Mouse (Mus musculus) liver (tissue): ENCODE measurements at regions not wholly inside any gene's neighbourhood (a gene's known extent, or its start where the extent isn't known, plus 50 kb on each side); places are given as distances from the start of the nearest gene placed in this dataset.

ENCODE experiments used
- DNase-seq: peaks from one replicate; pipeline ENCODE4 v3.0.0-alpha.2; 2020; ENCODE audit warnings: mixed read lengths

DNA sequence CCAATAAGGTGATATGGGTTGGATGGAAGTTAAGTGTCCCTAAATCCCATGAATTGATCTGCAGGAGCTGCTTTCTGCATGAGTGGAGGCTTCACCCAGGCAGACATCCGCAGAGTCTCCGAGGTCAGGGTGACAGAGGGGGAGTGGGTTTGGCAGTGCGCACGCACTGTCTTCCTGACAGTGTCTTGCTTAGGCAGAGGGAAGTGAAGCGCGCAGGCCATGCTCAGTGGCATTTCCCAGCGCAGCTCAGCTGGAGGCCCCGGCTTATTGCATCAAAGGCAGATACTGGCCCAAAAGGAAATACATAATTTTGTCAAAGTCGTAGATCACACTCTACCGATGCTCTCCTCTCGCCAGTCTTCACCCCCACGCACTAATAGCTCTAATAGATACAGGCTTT, 252.7 kb upstream of the Dnajc24 start:
- DNase-seq, result no peak

DNA sequence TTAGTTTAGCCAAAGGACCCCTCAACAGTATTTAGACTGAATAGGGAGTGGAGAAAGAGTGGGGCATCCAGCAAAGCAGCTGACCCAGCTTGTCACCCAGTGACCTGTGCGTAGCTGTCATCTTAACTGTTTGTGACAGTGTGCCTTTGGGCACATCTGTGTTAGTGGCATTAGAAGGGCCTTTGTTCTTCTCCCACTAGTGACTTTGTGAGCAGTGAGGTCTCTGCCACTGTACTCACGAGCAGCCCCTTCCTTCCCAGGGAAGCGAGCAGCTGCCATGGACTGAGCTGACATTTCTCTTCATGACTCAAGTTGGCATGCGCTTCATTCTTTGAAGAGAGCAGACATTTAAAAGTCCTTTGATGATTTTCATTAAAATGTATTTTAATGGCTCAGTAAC, 231.0 kb upstream of the Dnajc24 start:
- DNase-seq, result no peak

DNA sequence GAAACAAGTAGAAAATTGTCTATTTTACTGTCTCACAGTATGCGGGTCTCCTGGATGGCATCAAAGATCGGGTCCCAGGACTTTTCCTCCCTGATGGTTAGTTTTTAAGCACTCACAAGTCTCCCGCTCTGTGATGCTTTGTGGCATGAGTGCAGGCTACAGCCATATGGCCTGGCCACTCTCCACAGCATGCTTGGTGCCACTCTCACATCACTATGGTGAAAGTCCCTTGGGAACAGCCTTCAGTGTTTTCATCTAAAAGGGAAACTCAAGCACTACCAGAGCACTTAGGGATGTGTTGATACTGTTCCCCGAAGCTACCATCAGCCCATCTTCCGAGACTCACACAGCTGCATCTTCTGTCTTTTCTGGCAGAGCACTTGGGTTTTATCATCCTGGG, 227.8 kb upstream of the Dnajc24 start:
- DNase-seq, result no peak

DNA sequence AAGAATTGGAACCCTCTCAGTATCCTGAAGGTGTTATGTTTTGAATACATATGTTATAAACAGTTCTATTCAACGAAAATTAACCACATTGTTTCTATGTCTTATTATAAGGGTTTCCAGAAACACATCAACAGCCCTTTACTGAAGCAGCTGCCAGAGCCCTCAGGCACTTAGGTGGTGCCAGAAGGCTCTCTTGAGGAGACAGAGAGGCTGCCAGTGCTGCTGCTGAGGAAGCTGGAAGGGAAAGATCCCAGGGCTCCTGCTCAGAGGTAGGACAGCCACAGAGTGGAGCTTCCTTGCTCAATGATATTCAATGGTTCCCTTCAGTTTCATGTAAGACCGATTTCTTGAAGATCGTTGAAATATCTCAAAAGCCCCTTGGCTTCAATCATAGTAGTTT, 226.7 kb upstream of the Dnajc24 start:
- DNase-seq, result no peak

DNA sequence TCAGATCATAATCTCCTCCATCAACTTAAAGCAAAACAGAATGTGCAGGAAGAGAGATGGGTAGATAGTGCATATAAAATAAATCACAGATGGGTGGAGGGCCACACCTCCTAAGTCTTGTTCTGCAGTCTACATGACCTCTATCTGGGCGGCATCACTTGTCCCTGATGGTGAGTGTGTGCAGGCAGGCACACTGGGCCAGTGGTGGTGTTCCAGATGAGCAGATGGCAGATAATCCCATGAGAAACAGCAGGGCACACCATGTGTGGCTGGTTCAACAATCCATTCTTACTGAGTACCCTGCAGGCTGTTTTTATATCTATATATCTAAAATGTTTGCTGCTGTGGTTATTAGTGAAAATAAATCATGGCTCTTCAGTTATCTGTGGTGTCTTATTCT, 224.9 kb upstream of the Dnajc24 start:
- no peak for DNase-seq

DNA sequence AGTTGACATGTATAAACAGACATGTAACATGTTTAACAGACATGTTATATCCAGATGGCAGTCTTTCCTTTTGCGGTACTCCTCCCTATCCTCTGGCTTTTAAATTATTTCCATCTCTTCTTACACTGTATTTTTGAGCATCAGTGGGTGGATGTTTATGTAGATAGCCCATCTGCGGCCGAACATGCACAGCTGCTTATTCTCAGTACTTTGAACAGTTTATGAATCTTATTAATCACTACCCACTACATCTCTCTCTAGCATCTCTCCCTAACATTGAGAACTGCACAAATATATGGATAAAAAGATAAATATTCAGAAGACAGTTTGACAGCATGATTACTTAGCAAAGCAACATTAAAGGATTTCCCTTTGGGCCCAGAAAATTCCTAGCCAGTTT, 212.8 kb upstream of the Dnajc24 start:
- DNase-seq, result no peak

DNA sequence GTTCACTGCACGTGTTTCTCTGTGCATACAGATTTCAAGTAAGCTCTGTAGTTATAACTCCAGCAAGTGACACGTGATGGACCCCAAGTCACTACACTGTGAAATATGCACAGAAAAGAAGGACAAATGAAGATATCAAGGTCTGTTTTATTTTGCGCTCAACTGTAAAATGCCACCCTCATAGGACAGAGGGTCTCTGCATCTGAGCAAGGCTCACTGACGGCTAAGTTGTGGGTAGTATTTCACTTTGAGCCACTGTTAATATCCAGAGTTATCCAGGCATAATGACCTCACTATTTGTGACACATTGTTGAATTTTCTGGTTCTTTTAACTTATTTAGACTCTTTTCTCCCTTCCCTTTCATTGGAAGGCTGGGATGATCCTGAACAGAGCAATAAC, 210.4 kb upstream of the Dnajc24 start:
- no peak for DNase-seq

DNA sequence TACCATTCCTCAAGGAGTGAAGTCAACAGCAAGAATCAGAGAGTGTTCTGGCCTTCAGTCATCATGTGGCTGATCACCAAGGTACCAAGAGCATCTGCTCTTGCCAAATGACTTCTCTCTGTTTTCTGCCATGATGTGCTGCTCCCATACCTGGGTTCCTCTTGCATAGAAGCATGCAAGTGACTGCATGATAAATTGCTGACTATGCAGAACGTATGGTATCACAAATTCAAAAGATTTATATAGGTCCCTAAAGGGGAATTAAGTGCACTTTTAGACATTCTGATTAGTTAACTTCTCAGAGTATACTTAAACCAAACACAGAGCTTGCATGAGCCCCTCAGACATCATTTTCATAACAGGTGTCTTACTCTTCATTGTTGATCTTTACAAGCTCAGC, 207.4 kb upstream of the Dnajc24 start:
- no peak for DNase-seq

DNA sequence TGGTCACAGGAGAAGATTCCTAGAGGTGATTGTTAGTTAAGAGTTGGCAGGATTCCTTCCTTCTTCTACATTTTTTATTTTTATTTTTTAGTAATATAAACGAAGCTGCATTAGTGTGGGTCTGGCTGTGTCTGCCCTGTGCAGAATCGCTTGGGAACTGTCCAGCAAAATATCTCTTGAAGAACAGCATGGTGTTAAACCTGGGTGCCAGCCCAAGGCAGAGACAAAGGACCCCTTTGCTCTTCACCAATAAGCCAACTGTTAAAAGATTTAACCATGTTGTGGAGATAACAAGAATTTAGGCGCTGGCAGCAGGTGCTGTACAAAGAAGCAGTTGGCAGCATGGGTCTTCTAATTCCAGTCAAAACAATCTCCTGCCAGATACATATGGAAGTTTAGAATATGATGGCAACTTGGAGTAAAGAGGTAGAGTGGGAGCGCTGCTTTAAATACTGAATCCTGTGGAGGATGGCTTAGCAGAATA, 205.5 kb upstream of the Dnajc24 start:
- no peak for DNase-seq

DNA sequence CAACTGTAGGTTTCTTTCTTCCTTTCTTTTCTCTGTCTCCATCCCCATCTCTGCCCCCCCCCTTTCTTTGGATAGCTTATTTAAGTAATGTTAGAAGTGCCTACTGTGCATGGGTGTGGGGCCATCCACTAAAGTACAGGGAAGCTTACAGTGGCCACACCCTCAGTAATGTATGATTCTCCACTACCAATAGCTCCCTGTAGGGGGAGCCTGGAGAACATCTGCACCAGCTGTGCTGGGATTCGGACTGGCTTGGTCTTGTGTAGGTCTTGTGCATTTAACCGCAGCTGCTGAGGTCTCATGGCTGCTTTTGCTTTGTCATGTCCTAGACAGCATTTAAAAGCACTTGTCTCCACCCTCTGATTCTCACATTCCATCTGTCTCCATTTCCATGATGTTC, 196.8 kb upstream of the Dnajc24 start:
- DNase-seq, result no peak

DNA sequence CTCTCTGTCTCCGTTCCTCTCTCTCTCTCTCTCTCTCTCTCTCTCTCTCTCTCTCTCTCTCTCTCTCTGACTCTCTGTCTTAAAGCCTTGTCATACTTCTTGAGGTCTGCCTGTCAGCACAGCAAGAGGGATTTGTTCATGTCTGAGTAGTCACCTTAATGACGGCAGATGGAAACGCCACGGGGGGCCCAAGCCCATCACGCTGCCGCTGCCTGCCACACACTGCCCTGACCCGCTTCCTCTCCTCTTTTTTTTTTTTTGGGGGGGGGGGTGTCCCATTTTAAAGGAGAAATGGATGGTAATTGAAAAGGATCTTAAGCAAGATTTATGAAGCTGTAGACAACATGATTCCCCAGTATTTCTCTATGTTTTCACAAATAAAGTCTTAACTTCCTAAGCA, 191.8 kb upstream of the Dnajc24 start:
- no peak for DNase-seq

DNA sequence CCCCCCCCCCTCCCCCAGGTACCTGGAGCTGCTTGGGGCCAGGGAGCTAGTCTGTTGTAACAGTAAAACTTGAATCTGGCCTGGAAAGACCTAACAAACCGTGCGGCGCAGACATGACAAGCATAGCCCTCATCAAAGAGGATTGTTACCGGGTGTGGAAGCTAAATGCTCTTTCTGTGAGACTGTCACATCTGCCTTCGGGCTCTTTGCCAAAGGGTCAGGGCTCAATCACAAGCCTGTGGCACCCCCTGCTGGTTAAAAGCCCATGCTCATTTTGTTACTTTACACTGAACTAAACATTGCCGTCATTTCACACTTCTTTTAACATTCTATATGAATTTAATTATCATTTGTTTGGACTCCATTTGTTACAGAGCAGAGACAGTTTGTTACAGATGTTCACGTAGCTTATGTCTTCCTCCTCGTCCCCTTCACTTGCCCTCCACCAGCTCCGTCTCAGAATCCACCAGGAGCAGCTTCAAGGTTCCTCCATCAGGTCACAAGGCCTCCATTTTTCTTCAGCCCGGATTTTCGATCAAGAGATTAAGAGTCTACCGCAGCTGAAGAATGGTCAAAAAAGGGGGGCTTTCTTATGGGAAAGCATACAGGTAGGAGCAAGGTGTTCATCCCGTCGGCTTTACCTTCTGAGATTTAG, 191.1 kb upstream of the Dnajc24 start:
- DNase-seq, result peak; percentile 52

DNA sequence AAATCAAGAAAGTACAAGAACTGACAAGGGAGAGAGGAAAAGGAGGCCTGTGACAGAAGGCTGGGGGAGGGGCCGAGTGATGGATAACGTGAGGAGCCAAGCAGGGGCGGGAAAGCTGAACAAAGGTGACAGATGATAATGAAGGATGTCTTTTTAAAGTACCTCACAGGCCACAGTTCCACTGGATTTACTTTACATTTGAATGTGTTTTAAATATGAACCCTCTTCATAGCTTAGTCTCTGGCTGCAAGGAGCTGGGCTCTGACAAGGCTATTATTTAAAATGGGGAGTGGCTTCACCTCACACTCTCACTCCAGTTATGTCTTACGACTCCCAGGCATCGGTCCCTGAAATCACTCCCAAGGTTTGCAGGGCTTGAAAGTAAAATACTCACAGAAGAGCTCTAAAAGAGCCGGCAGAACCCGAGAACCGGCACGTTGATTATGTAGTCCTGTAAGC, 190.6 kb upstream of the Dnajc24 start:
- DNase-seq, result no peak

DNA sequence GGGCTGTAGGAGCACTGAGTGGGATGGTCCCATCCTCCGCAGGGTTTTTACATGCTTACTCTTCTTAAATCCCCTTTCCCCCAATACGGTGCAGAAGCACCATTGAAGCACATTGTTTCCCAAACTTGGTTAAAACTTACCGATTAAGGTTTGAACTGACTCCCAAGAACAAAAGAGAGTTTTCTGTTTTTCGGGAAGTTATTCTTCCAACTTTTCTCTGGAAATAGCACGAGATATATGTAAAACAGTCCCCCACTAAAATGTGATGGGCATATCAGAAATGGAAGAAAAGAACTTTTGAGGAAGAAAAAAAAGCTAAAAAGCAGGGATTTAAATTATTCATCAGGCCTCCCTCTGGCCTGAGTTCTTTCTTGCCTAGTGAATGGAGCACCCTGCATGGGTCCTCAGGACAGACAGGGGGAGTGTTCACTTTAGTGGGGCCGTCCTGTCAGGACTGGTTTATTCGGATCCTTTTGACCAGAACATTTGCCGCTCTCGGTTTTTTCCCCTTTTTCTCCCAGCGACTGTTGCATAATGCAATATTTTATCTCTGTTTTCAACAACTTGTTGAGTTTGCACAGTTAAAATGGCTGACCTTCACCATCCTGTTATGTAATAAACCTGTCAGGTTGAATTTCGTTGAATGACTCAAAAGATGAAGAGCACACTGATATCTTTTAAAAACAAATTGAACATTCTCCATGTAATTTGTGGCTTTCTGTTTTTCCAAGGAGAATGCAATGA, 187.4 kb upstream of the Dnajc24 start:
- no peak for DNase-seq

DNA sequence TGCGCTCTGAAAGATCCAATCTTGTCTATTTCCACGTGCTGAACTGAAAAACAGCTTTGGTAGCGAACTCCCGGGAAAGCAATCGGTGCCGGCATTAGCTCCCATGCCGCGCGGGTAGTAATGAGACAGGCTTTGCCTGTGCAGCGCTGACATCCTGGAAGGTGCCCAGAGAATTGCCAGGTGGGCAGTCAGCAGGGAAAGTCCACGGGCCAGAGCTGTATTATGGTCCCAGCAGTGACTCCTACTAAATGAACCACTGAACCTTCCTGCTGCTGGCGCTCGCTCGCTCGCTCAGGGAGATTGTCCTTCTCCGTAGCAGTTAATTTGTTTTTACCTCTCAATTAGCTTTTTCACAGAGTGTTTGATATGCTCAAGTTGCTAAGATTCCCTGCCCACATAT, 180.3 kb upstream of the Dnajc24 start:
- DNase-seq, result no peak

DNA sequence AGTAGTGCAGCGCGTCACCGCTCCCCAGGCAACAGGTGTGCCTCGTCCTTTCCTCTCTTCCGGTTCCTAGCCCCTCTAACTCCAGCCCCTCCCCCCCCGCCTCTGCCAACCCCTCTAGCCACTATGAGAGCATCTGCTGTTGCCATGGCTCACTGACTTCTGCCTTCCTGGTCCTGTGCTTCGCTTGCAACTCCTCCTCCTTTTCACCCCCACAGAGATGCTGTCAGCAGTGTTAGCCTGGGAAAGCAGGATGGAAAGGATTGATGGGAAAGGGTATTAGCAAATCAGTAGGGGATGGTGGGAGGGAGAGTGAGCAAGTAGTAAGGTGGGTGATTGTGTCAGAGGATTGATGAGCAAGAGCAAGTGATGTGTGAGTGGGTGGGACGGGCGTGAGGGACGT, 178.7 kb upstream of the Dnajc24 start:
- no peak for DNase-seq

DNA sequence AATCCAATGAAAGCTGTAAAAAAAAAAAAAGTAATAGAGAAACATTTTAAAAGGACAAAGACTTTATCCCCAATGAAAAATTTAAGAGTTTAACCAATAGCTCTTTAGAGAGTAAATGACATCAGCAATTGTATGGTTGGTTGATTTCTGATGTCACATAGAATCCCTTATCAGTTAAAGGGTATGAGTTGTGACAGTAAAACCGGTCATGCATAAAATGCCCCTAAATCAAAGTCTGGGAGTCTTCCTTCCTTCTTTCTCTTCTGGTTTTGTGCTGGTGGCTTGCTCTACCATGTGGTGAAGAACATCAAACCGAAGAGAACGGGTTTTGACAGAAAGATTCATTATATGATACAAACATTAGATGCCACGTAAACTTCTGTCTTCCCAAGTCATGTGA, 159.3 kb upstream of the Dnajc24 start:
- DNase-seq, result no peak

DNA sequence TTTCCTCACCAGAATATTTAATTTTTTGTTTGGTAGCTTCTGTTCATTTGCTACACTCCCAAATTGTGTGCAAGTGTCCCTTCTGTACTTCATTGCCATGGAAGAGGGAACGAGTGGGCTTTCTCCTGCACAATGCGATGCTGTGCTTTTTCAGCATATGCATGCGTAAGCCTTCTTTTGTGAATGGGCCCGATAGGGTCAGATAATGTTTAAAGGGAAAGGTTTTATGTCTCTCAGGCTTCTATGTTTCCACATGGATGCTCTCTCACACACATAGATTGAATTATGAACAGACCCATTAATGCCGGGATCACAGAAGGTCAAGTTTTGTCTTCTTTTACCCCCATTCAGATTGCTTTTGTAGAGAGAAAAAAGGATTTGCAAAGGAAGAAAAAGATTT, 158.5 kb upstream of the Dnajc24 start:
- no peak for DNase-seq

DNA sequence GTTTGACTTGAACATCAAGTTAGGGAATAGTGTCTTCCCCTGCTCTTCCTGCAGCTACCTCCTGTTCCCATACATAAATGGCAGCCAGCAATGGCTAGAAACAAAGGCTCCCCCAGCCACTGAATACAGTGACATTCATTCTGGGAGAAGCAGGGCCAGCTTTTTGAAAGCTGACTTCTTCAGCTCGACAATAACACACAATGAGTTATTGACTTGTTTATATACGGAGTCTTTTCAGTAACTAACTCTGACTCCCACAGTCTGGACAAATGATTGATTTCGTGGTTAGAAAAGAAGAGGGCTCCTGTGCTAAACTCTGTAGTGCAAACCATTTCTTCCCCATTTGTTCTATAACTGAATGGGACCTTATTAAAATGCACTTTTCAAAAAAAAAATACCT, 146.4 kb upstream of the Dnajc24 start:
- no peak for DNase-seq

DNA sequence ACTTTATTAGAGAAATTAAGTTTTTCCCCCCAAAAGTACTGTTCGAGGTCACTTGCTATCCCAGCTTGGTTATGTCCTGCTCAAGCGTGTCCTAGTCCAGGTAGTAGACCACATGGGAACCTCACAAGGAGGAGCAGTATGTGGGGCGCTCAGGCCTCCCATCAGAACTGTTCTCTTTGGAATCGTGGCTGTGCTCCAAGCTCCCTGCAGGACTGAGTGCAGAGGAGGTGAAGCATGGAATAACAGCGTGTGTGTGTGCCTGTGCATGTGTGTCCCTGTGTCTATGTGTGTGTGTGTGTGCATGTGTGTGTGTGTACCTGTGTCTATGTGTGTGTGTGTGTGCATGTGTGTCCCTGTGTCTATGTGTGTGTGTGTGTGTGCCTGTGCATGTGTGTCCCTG, 137.6 kb upstream of the Dnajc24 start:
- DNase-seq, result no peak

DNA sequence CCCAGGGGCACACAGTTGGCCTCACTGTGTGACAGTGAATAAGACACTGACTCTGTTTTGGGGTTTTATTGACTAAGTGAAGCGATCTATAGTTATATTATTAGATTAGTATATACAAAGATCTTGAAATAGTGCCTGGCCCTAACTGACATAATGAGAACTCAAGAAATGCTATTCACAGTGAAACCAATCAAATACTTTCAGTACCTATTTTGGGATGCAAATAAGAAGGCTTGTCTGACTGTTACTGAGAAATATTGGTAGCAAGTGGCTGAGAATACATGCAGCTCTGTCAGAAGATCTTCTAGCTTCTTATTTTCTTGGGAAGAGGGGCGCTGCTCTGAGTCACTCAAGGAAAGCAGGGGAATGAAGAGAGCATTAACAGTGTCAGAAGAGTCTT, 97.7 kb upstream of the Dnajc24 start:
- no peak for DNase-seq

DNA sequence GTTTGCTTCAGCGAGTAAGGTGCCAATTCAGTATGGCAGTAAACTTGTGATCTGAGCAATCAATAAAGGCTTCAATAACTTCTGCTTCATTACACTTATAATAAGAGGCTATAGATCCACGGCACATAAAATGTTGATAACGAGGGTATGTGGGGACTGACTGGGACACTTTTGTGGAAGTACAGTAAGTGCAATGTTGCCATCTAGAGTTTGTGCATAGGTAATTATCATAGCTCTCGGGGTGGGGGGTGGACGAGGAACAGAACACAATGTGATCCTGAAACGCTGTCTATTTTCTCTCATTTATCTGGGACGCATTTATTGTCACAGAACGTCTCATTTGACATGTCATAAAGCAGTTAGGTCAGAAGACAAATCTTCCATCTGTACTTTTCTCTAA, 82.8 kb upstream of the Dnajc24 start:
- DNase-seq, result no peak

DNA sequence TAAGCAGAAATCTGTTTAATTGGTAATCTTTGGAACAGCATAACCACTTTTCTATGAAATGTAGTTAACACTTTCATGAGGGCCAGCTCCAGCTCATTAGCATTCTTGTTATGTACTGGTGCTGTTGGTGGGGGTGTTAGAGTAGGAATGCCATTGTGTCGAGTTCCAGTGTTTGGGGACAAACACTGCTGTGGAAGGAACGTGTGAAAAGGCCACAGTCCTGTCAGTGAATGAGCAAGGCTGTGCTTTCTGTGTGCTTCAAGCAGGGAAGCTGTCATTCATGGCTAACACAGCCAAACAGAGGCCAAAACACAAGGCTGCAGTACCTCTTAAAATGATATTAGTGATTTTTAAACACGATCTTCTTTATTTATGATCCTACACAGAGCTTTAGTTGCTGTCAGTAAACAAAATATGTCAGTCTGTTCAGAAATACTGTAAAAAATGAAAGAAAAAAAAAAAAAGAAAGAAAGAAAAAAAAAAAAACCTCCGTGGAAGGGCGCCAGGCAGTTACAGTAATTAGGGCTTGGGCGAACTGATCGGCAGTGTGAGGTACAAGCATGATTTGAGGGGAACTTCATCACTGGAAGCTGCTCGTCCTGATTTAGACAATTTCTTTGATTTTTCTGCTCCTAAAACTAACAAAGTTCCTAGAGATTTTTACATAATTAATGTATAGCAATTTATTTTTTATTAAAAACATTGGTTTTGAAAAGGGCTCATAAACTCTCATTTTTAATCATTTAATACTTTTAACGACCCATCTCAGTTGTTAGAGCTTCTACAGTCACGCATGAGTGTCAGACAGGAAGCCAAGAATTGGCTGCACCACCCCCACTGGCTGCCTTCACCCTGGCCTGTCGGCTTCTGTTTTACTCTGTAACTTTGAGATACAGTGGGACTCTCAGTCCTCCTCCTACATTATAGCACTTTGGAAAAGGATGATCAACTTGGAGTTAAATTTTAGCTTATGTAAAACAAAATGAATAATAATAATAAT, 80.8 kb upstream of the Dnajc24 start:
- no peak for DNase-seq
